Mouse (Mus musculus) MEL (cell line): Measurements from ENCODE around the gene Sik3. TPM values are rescaled to one million over a fixed set of nuclear protein-coding genes. Genes with fewer than 3 reads are reported as not detected.
A peak's percentile ranks its signal among the peaks of the same experiment; 100 is the strongest.

Experiments used
- DNase-seq: peaks from one replicate; pipeline ENCODE4 v3.0.0; 2011; ENCODE audit warnings: low read depth, low spot score
- H3K27ac ChIP-seq: 2 replicates; pipeline ENCODE4 v1.5.1; 2012; ENCODE audit warnings: low read depth, mild to moderate bottlenecking, control low read depth, low read length, moderate library complexity; ENCODE audit not compliant: control insufficient read depth
- H3K27me3 ChIP-seq, 2 experiments: fragments of 150-350 bp in 1 of 2; sonication (generic) in 1 of 2; 2 replicates each; pipeline ENCODE4 v1.6.1; 2012; ENCODE audit warnings: low read length in 2 of 2, mild to moderate bottlenecking in 2 of 2, improper control_type of control experiment in 1 of 2, moderate library complexity in 1 of 2; ENCODE audit not compliant: insufficient read depth in 2 of 2, control insufficient read depth in 1 of 2
- H3K36me3 ChIP-seq, 2 experiments: 2 replicates each; pipeline ENCODE4 v1.6.1; 2012 to 2014; ENCODE audit warnings: low read length in 2 of 2, improper control_type of control experiment in 1 of 2, inconsistent platforms in 1 of 2, mild to moderate bottlenecking in 1 of 2; ENCODE audit not compliant: insufficient read depth in 2 of 2, control insufficient read depth in 1 of 2
- H3K4me1 ChIP-seq, 2 experiments: fragments of 150-350 bp in 1 of 2; sonication (generic) in 1 of 2; 2 replicates each; pipeline ENCODE4 v1.6.1; 2012; ENCODE audit warnings: low read length in 2 of 2, improper control_type of control experiment in 1 of 2, mild to moderate bottlenecking in 1 of 2; ENCODE audit not compliant: insufficient read depth in 2 of 2, control insufficient read depth in 1 of 2
- H3K4me3 ChIP-seq, 2 experiments: fragments of 150-350 bp in 1 of 2; sonication (generic) in 1 of 2; 2 replicates each; pipeline ENCODE4 v1.5.1; 2012; ENCODE audit warnings: low read depth in 2 of 2, low read length in 2 of 2, mild to moderate bottlenecking in 2 of 2, moderate library complexity in 2 of 2, control low read depth in 1 of 2, improper control_type of control experiment in 1 of 2; ENCODE audit not compliant: control insufficient read depth in 1 of 2, insufficient read depth in 1 of 2
- H3K79me2 ChIP-seq: 2 replicates; pipeline ENCODE4 v1.6.1; 2012; ENCODE audit warnings: mild to moderate bottlenecking, low read length, moderate library complexity; ENCODE audit not compliant: control insufficient read depth, poor library complexity, insufficient read depth
- H3K9ac ChIP-seq: 2 replicates; pipeline ENCODE4 v1.6.1; 2012; ENCODE audit warnings: low read depth, mild to moderate bottlenecking, control low read depth, low read length, moderate library complexity; ENCODE audit not compliant: control insufficient read depth, poor library complexity, severe bottlenecking
- H3K9me3 ChIP-seq: fragments of 150-350 bp; sonication (generic); replicated peaks from 2 replicates; pipeline ENCODE4 v1.6.1; 2012; ENCODE audit warnings: mild to moderate bottlenecking, low read length, improper control_type of control experiment, moderate library complexity; ENCODE audit not compliant: insufficient read depth
- CHD1 ChIP-seq: IDR thresholded peaks from 2 replicates; pipeline ENCODE4 v1.6.1; 2012; ENCODE audit warnings: low read depth, mild to moderate bottlenecking, inconsistent platforms, low read length, improper control_type of control experiment
- E2F4 ChIP-seq: IDR thresholded peaks from 2 replicates; pipeline ENCODE4 v1.6.1; 2011; ENCODE audit warnings: low read depth, low read length, improper control_type of control experiment, borderline replicate concordance
- ELF1 ChIP-seq: IDR thresholded peaks from 2 replicates; pipeline ENCODE4 v1.6.1; 2014; ENCODE audit warnings: low read depth, mild to moderate bottlenecking, inconsistent platforms, low read length, improper control_type of control experiment, moderate library complexity
- EP300 ChIP-seq, 2 experiments: IDR thresholded peaks; 2 replicates each; pipeline ENCODE4 v1.6.1; 2011; ENCODE audit warnings: improper control_type of control experiment in 2 of 2, low read length in 2 of 2, low read depth in 1 of 2, mild to moderate bottlenecking in 1 of 2
- ETS1 ChIP-seq: IDR thresholded peaks from 2 replicates; pipeline ENCODE4 v1.6.1; 2012; ENCODE audit warnings: low read depth, mild to moderate bottlenecking, inconsistent platforms, low read length, improper control_type of control experiment, moderate library complexity
- GABPA ChIP-seq: IDR thresholded peaks from 2 replicates; pipeline ENCODE4 v1.6.1; 2012; ENCODE audit warnings: low read depth, mild to moderate bottlenecking, inconsistent platforms, low read length, improper control_type of control experiment, moderate library complexity
- GATA1 ChIP-seq: IDR thresholded peaks from 2 replicates; pipeline ENCODE4 v1.6.1; 2011; ENCODE audit warnings: low read depth, low read length, improper control_type of control experiment
- HCFC1 ChIP-seq: IDR thresholded peaks from 2 replicates; pipeline ENCODE4 v1.6.1; 2012; ENCODE audit warnings: low read depth, mild to moderate bottlenecking, inconsistent platforms, low read length, improper control_type of control experiment, moderate library complexity
- JUND ChIP-seq: IDR thresholded peaks from 2 replicates; pipeline ENCODE4 v1.6.1; 2011; ENCODE audit warnings: low read depth, mild to moderate bottlenecking, improper control_type of control experiment, low read length
- KAT2A ChIP-seq: conservative IDR thresholded peaks from 2 replicates; pipeline ENCODE4 v1.6.1; 2012; ENCODE audit warnings: low read depth, low read length, improper control_type of control experiment, inconsistent platforms
- MAFK ChIP-seq: IDR thresholded peaks from 2 replicates; pipeline ENCODE4 v1.6.1; 2011; ENCODE audit warnings: low read depth, mild to moderate bottlenecking, low read length, improper control_type of control experiment, borderline replicate concordance
- MAX ChIP-seq: IDR thresholded peaks from 2 replicates; pipeline ENCODE4 v1.6.1; 2011; ENCODE audit warnings: low read length, improper control_type of control experiment
- MAZ ChIP-seq: IDR thresholded peaks from 2 replicates; pipeline ENCODE4 v1.6.1; 2012; ENCODE audit warnings: low read depth, mild to moderate bottlenecking, inconsistent platforms, low read length, improper control_type of control experiment
- MXI1 ChIP-seq: IDR thresholded peaks from 2 replicates; pipeline ENCODE4 v1.6.1; 2011; ENCODE audit warnings: mild to moderate bottlenecking, low read depth, low read length, improper control_type of control experiment
- POLR2A ChIP-seq, 2 experiments: IDR thresholded peaks; 2 replicates each; pipeline ENCODE4 v1.6.1; 2011 to 2012; ENCODE audit warnings: low read length in 2 of 2, mild to moderate bottlenecking in 2 of 2, control low read depth in 1 of 2, improper control_type of control experiment in 1 of 2, low read depth in 1 of 2, moderate library complexity in 1 of 2; ENCODE audit not compliant: control insufficient read depth in 1 of 2, insufficient read depth in 1 of 2, poor library complexity in 1 of 2
- POLR2AphosphoS2 ChIP-seq: IDR thresholded peaks from 2 replicates; pipeline ENCODE4 v1.6.1; 2011; ENCODE audit warnings: low read length, improper control_type of control experiment
- RAD21 ChIP-seq: IDR thresholded peaks from 2 replicates; pipeline ENCODE4 v1.6.1; 2011; ENCODE audit warnings: mild to moderate bottlenecking, low read depth, low read length, improper control_type of control experiment
- SIN3A ChIP-seq: IDR thresholded peaks from 2 replicates; pipeline ENCODE4 v1.6.1; 2012; ENCODE audit warnings: low read length, improper control_type of control experiment, inconsistent platforms
- TBP ChIP-seq: IDR thresholded peaks from 2 replicates; pipeline ENCODE4 v1.8.0; 2011; ENCODE audit warnings: low read depth, low read length, improper control_type of control experiment
- TCF12 ChIP-seq: IDR thresholded peaks from 2 replicates; pipeline ENCODE4 v1.6.1; 2014; ENCODE audit warnings: low read depth, mild to moderate bottlenecking, inconsistent platforms, low read length, improper control_type of control experiment, moderate library complexity
- USF2 ChIP-seq, 2 experiments: IDR thresholded peaks; 2 replicates each; pipeline ENCODE4 v1.6.1; 2011 to 2012; ENCODE audit warnings: improper control_type of control experiment in 2 of 2, low read length in 2 of 2, borderline replicate concordance in 1 of 2, inconsistent platforms in 1 of 2, low read depth in 1 of 2, mild to moderate bottlenecking in 1 of 2; ENCODE audit not compliant: insufficient read depth in 1 of 2
- ZC3H11A ChIP-seq: IDR thresholded peaks from 2 replicates; pipeline ENCODE4 v1.6.1; 2012; ENCODE audit warnings: low read depth, mild to moderate bottlenecking, inconsistent platforms, low read length, improper control_type of control experiment
- ZMIZ1 ChIP-seq: IDR thresholded peaks from 2 replicates; pipeline ENCODE4 v1.6.1; 2012; ENCODE audit warnings: low read depth, mild to moderate bottlenecking, inconsistent platforms, low read length, improper control_type of control experiment, moderate library complexity
- ZNF384 ChIP-seq: IDR thresholded peaks from 2 replicates; pipeline ENCODE4 v1.6.1; 2012; ENCODE audit warnings: low read depth, mild to moderate bottlenecking, inconsistent platforms, low read length, improper control_type of control experiment
- polyA plus RNA-seq, 2 experiments: library from polyadenylated mRNA; stranded (reverse) in 1 of 2; unstranded in 1 of 2; fragments of >175 nt in 1 of 2; fragments of >200 nt in 1 of 2; gene quantifications; 2 replicates each; pipeline versions ENCODE4 v1.2.1 to v1.2.4; 2012; ENCODE audit warnings: low replicate concordance in 2 of 2, low read depth in 1 of 2; ENCODE audit not compliant: insufficient read length in 2 of 2, insufficient read depth in 1 of 2, missing spikeins in 1 of 2
- total RNA-seq: library from RNA; depleted of rRNA; stranded (reverse); fragments of 300-350 nt; gene quantifications from 2 replicates; pipeline ENCODE4 v1.2.3, GENCODE M21; 2012

The Sik3 gene
- total and polyA plus RNA-seq, 3 experiments = 78.7 to 111 TPM; not detected in 1

DNA sequence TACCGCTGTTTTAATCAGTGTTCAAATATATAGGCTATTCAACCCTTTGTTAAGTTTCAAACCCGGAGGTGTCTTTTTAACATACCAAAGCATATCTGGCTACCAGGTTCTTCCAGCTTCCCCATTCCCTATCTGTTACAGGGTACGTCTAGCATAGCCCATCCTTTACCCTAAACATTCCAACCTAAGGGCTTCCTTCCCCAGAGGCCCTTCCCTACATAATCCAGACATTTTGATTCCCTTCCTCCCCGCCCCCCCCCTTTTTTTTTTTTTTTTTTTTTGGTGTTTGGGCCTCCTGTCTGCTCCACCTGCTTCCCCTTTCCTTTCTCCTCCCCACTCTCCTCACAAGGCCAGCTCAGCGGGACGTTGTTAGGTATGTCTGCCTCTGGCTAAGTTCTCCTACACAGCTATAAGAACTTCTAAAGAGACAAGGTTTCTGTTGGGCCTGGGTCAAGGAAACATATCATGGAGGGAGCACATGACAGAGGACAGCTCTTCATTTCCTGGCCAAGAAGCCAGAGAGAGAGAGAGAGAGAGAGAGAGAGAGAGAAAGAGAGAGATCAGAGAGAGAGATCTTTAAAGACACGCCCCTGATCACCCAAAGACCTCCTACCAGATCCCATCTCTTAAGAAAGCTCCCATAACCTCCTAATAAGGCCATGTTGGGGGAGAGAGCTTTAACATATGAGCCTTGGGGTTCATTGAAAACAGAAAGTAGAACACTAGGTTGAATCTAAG, 3.5 kb upstream of the Sik3 start (continued):
- peak; percentile 94 for TF ChIP-seq JUND
- no peak for TF ChIP-seq KAT2A
- no peak for TF ChIP-seq ELF1
- TF ChIP-seq CHD1 = no peak
- no peak for TF ChIP-seq E2F4
- 0 out of 2 replicates have a peak, but pooled peaks have one; percentile 27 for TF ChIP-seq MAFK
- TF ChIP-seq EP300 (IDR thresholded peaks at IDR 0.05; ENCODE audit: low read depth in 1 of 2, low read length in 2 of 2) = 0 out of 4 replicates have a peak, but pooled peaks of 1 of the 2 experiments have one; percentile 6
- TF ChIP-seq POLR2A (IDR thresholded peaks at IDR 0.05; ENCODE audit: control insufficient read depth in 1 of 2, insufficient read depth in 1 of 2, low read depth in 1 of 2, low read length in 2 of 2, poor library complexity in 1 of 2) = no peak; a peak in 1 of 4 replicates
- TF ChIP-seq USF2 (IDR thresholded peaks at IDR 0.05; ENCODE audit: borderline replicate concordance in 1 of 2, insufficient read depth in 1 of 2, low read depth in 1 of 2, low read length in 2 of 2) = no peak
- TF ChIP-seq MAZ = no peak; the same call in none of the 2 replicates
- peak; percentile 33; the same call in 1 of the 2 replicates for TF ChIP-seq MAX

GRCm38 (mm10) chr9:46009669-46009983, 3.0 kb upstream of the Sik3 start:
- Histone ChIP-seq H3K4me1 (peaks cover 8 to 36% of the 10 kb centered on the region in 2 experiments), H3K27ac (peak overlapping the region; percentile 98), H3K79me2 (peaks cover 23% of the 10 kb centered on the region)
- TF ChIP-seq EP300 (IDR thresholded peaks at IDR 0.05; ENCODE audit: low read depth in 1 of 2, low read length in 2 of 2) = peak in 1 of 2 experiments; percentile 45; a peak in 1 of 4 replicates
- TF ChIP-seq SIN3A = peak; percentile 66
- no peak for TF ChIP-seq RAD21
- no peak; the same call in 1 of the 2 replicates for TF ChIP-seq POLR2AphosphoS2
- TF ChIP-seq E2F4 = no peak
- no peak for TF ChIP-seq ZMIZ1
- TF ChIP-seq HCFC1 = no peak; the same call in 1 of the 2 replicates
- peak; percentile 77 for TF ChIP-seq ELF1
- TF ChIP-seq TBP = 0 out of 2 replicates have a peak, but pooled peaks have one; percentile 4
- no peak for TF ChIP-seq GATA1
- TF ChIP-seq ETS1 = peak; percentile 39; the same call in 1 of the 2 replicates
- TF ChIP-seq ZNF384 = no peak
- TF ChIP-seq MXI1 = no peak
- no peak for TF ChIP-seq GABPA
- peak in 1 of 2 experiments; percentile 62; a peak in 2 of 4 replicates for TF ChIP-seq POLR2A (IDR thresholded peaks at IDR 0.05; ENCODE audit: control insufficient read depth in 1 of 2, insufficient read depth in 1 of 2, low read depth in 1 of 2, low read length in 2 of 2, poor library complexity in 1 of 2)
- no peak; the same call in 1 of the 2 replicates for TF ChIP-seq ZC3H11A
- TF ChIP-seq KAT2A = no peak
- TF ChIP-seq TCF12 = peak; percentile 9; the same call in 1 of the 2 replicates
- TF ChIP-seq, all 39 proteins: peak for 7
- Histone ChIP-seq H3K9me3 (no peaks in the 10 kb centered on the region), H3K36me3 (peaks cover 0 to 28% of the 10 kb centered on the region in 2 experiments; a peak in 2 of 4 replicates), H3K27me3 (no peaks in the 10 kb centered on the region), H3K9ac (peak overlapping the region; percentile 64), H3K4me3 (peak overlapping the region; percentile 30 to 63)
- peak; percentile 90 for DNase-seq
